Mouse (Mus musculus) heart, embryonic 14.5 days (tissue): ENCODE results near the gene Taok3. TPM values are rescaled to one million over a fixed set of nuclear protein-coding genes. Genes with fewer than 3 reads are reported as not detected.

Experiments used
- ATAC-seq: fragments of 200-750 bp; cut with Nextera tagmentation; 2 replicates; pipeline ENCODE4 v1.8.0; 2017; ENCODE audit warnings: low read depth, moderate TSS enrichment; ENCODE audit not compliant: insufficient number of reproducible peaks, insufficient read depth, low FRiP score
- H3K27ac ChIP-seq, 2 experiments: fragments of 200-500 bp in 1 of 2; fragments of 300-500 bp in 1 of 2; sonication (generic) in 1 of 2; replicated peaks in 1 of 2; 2 replicates each; pipeline ENCODE4 v1.5.1; 2012 to 2014; ENCODE audit warnings: low read depth in 2 of 2, low read length in 2 of 2, control low read depth in 1 of 2, mild to moderate bottlenecking in 1 of 2, mixed read lengths in 1 of 2; ENCODE audit not compliant: control insufficient read depth in 1 of 2, insufficient read depth in 1 of 2
- H3K27me3 ChIP-seq: fragments of 300-500 bp; sonication (generic); 2 replicates; pipeline ENCODE4 v1.6.1; 2014; ENCODE audit warnings: mild to moderate bottlenecking, low read length, control low read depth; ENCODE audit not compliant: control insufficient read depth, insufficient read depth
- H3K36me3 ChIP-seq: fragments of 300-500 bp; sonication (generic); 2 replicates; pipeline ENCODE4 v1.6.1; 2014; ENCODE audit warnings: mild to moderate bottlenecking, control low read depth, low read length, mixed read lengths; ENCODE audit not compliant: control insufficient read depth, insufficient read depth
- H3K4me1 ChIP-seq, 2 experiments: fragments of 200-500 bp in 1 of 2; fragments of 300-500 bp in 1 of 2; sonication (generic) in 1 of 2; 2 replicates each; pipeline ENCODE4 v1.6.1; 2012 to 2014; ENCODE audit warnings: low read length in 2 of 2, control low read depth in 1 of 2, mixed read lengths in 1 of 2; ENCODE audit not compliant: control insufficient read depth in 2 of 2, insufficient read depth in 2 of 2
- H3K4me2 ChIP-seq: fragments of 300-500 bp; sonication (generic); 2 replicates; pipeline ENCODE4 v1.6.1; 2014; ENCODE audit warnings: mild to moderate bottlenecking, low read length
- H3K4me3 ChIP-seq, 2 experiments: fragments of 200-500 bp in 1 of 2; fragments of 300-500 bp in 1 of 2; sonication (generic) in 1 of 2; 2 replicates each; pipeline ENCODE4 v1.5.1; 2012 to 2014; ENCODE audit warnings: low read length in 2 of 2, mild to moderate bottlenecking in 2 of 2, control low read depth in 1 of 2, low read depth in 1 of 2, moderate library complexity in 1 of 2; ENCODE audit not compliant: control insufficient read depth in 1 of 2, insufficient read depth in 1 of 2
- H3K9ac ChIP-seq: fragments of 300-500 bp; sonication (generic); 2 replicates; pipeline ENCODE4 v1.6.1; 2014; ENCODE audit warnings: mild to moderate bottlenecking, low read length
- H3K9me3 ChIP-seq: fragments of 300-500 bp; sonication (generic); 2 replicates; pipeline ENCODE4 v1.6.1; 2016; ENCODE audit warnings: low read length, control low read depth; ENCODE audit not compliant: control insufficient read depth
- WGBS: fragments of 180-500 bp; shearing (Covaris S2); extraction: QIAGEN DNeasy Blood & Tissue Kit; methylation state at CpG from one replicate; pipeline ENCODE4 v1.1.7; 2014; 5-methylcytosine and 5-hydroxymethylcytosine counted together
- polyA plus RNA-seq: library from polyadenylated mRNA; unstranded; fragments of >200 nt; fragmentation: Nextera tagmentation; extraction: Ambion mirVana; gene quantifications from 2 replicates; pipeline ENCODE4 v1.2.1, GENCODE M21; 2014

The Taok3 gene
- polyA plus RNA-seq, 1 experiment from 2014 or later, result 8.9 TPM

- H3K4me3 ChIP-seq, result no peak overlapping the region
- H3K9ac ChIP-seq, result no peak overlapping the region
- no peak overlapping the region for H3K4me2 ChIP-seq
- no peaks in the 10 kb centered on the region for H3K36me3 ChIP-seq
- 87% methylated on average over 14 of the region's 14 CpGs for WGBS
- H3K27me3 ChIP-seq, result no peaks in the 10 kb centered on the region
- no peak overlapping the region for H3K27ac ChIP-seq
- H3K4me1 ChIP-seq, result no peaks in the 10 kb centered on the region
- ATAC-seq, result no peak
- H3K9me3 ChIP-seq, result no peaks in the 10 kb centered on the region
These were observed 48.6 kb downstream of the Taok3 start for GRCm38 (mm10) chr5:117168351-117169100.

- Histone ChIP-seq H3K4me2 (no peak overlapping the region), H3K4me3 (no peak overlapping the region), H3K27ac (no peak overlapping the region), H3K9ac (no peak overlapping the region), H3K27me3 (no peaks in the 10 kb centered on the region), H3K36me3 (no peaks in the 10 kb centered on the region), H3K9me3 (no peaks in the 10 kb centered on the region), H3K4me1 (peaks cover 0 to 3% of the 10 kb centered on the region in 2 experiments; a peak in 1 of 4 replicates)
- no peak for ATAC-seq
- WGBS, result 86% methylated on average over 7 of the region's 7 CpGs
These were observed 54.1 kb downstream of the Taok3 start for GRCm38 (mm10) chr5:117174057-117174456.

DNA sequence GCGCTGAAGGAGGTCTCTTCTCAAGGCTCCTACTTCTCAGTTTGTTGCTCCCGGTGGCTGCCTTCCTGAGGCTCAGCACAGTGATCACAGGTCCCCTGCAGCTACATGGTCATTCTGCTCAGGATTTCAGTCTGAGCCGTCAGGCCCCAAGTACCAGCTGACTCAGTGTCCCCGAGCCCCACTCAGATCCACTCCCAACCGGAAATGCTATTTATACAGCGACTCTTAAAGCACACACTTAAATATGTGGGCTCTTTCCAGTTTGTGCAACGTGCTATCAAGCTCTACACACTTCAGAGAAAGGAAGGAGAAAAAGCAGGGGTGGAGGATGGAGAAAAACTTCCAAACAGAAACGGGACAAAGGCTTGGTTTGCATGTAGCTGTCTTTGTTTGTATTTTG is 56.0 kb downstream of the Taok3 start:
- Histone ChIP-seq H3K4me1 (peaks cover 0 to 3% of the 10 kb centered on the region in 2 experiments; a peak in 1 of 4 replicates), H3K4me2 (no peak overlapping the region), H3K27ac (no peak overlapping the region), H3K27me3 (no peaks in the 10 kb centered on the region), H3K9ac (no peak overlapping the region), H3K9me3 (no peaks in the 10 kb centered on the region), H3K4me3 (no peak overlapping the region), H3K36me3 (no peaks in the 10 kb centered on the region)
- no peak for ATAC-seq
- 48% methylated on average over 8 of the region's 8 CpGs for WGBS

DNA sequence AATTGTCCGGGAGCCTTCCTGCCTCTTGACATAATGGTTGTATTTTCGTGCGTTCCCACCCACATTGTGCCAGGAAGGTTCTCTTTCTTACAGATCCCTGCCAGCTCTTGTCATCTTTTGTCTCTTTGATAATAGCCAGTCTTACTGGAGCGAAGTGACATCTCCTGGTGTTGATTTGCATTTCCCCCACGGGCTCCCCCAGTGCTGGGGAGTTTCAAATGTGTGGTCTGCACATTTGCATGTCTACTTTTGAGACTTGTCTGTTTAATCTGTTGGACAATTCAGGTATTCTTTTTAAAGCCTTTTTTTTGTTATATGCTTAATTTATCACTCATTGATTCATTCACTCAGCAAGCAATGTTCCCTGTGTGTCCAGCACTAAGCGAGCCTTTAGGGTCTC is 58.1 kb downstream of the Taok3 start:
- peaks cover 0 to 3% of the 10 kb centered on the region in 2 experiments; a peak in 1 of 4 replicates for H3K4me1 ChIP-seq
- H3K27ac ChIP-seq, result no peak overlapping the region
- ATAC-seq, result no peak
- no peaks in the 10 kb centered on the region for H3K27me3 ChIP-seq
- no peaks in the 10 kb centered on the region for H3K9me3 ChIP-seq
- no peaks in the 10 kb centered on the region for H3K36me3 ChIP-seq
- H3K4me2 ChIP-seq, result no peak overlapping the region
- 63% methylated on average over 6 of the region's 6 CpGs for WGBS
- no peak overlapping the region for H3K4me3 ChIP-seq
- H3K9ac ChIP-seq, result no peak overlapping the region

- WGBS, result 47% methylated on average over 6 of the region's 6 CpGs
These were observed 58.6 kb downstream of the Taok3 start for GRCm38 (mm10) chr5:117178486-117178885.

DNA sequence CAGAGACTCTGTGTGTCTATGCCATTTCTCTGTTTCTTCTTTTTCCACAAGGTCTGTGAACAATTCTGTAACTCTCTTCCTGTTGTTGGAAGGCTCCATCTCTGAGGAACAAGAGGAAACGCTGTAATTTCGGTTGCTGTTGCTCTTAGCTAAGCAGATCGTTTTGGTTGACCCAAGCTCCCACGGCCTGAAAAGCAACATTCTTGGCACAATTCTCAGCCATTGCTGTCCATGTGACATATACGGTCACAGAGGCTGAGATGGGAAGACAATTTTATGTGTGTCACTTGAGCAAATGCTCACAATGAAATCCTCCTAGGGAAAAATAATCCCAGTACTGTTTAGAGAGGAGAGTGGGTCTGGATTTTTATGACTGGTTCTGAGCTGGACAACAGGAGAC is 62.0 kb downstream of the Taok3 start:
- H3K4me2 ChIP-seq, result no peak overlapping the region
- H3K27me3 ChIP-seq, result no peaks in the 10 kb centered on the region
- peaks cover 10% of the 10 kb centered on the region for H3K9me3 ChIP-seq
- no peaks in the 10 kb centered on the region for H3K4me1 ChIP-seq
- peaks cover 4% of the 10 kb centered on the region; the same call in 1 of the 2 replicates for H3K36me3 ChIP-seq
- no peak for ATAC-seq
- no peak overlapping the region for H3K27ac ChIP-seq
- WGBS, result 67% methylated on average over 5 of the region's 5 CpGs
- no peak overlapping the region for H3K4me3 ChIP-seq
- H3K9ac ChIP-seq, result no peak overlapping the region

More at GRCm38 (mm10) chr5:117178486-117178885, 58.6 kb downstream of the Taok3 start:
- Histone ChIP-seq H3K9ac (no peak overlapping the region), H3K4me2 (no peak overlapping the region), H3K27me3 (no peaks in the 10 kb centered on the region), H3K4me3 (no peak overlapping the region), H3K9me3 (no peaks in the 10 kb centered on the region), H3K27ac (no peak overlapping the region), H3K4me1 (peaks cover 0 to 3% of the 10 kb centered on the region in 2 experiments; a peak in 1 of 4 replicates), H3K36me3 (no peaks in the 10 kb centered on the region)
- ATAC-seq, result no peak

DNA sequence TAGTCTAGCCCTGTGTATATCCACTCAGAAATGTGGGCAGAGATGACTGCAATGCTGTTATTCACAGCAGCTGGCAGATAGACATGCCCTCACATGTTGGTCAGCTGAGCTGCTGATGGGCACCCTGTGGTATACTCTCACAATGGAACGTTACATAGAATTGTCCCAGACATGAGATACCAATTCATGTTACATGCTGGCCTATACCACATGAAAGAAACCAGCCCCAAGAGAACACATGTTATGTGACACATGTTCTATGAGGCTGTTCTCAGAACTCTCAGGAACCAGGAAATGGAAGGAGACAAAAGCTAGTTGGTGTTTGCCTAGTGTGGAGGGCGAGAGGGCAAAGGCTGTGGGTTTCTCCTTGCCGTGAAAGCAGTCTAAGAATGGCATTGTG is 62.5 kb downstream of the Taok3 start:
- 79% methylated on average over 3 of the region's 3 CpGs for WGBS
- peaks cover 10% of the 10 kb centered on the region for H3K9me3 ChIP-seq
- H3K27me3 ChIP-seq, result no peaks in the 10 kb centered on the region
- no peak for ATAC-seq
- H3K4me1 ChIP-seq, result no peaks in the 10 kb centered on the region
- no peak overlapping the region for H3K4me2 ChIP-seq
- H3K4me3 ChIP-seq, result no peak overlapping the region
- peaks cover 4% of the 10 kb centered on the region; the same call in 1 of the 2 replicates for H3K36me3 ChIP-seq
- H3K27ac ChIP-seq, result no peak overlapping the region
- H3K9ac ChIP-seq, result no peak overlapping the region

GRCm38 (mm10) chr5:117184832-117185231 is 64.9 kb downstream of the Taok3 start:
- no peaks in the 10 kb centered on the region for H3K4me1 ChIP-seq
- peaks cover 10% of the 10 kb centered on the region for H3K9me3 ChIP-seq
- no peak for ATAC-seq
- peaks cover 4% of the 10 kb centered on the region; the same call in 1 of the 2 replicates for H3K36me3 ChIP-seq
- H3K27me3 ChIP-seq, result no peaks in the 10 kb centered on the region
- H3K4me3 ChIP-seq, result no peak overlapping the region
- H3K4me2 ChIP-seq, result no peak overlapping the region
- 83% methylated on average over 6 of the region's 6 CpGs for WGBS
- H3K27ac ChIP-seq, result no peak overlapping the region
- H3K9ac ChIP-seq, result no peak overlapping the region
